In the genomic region with DNA sequence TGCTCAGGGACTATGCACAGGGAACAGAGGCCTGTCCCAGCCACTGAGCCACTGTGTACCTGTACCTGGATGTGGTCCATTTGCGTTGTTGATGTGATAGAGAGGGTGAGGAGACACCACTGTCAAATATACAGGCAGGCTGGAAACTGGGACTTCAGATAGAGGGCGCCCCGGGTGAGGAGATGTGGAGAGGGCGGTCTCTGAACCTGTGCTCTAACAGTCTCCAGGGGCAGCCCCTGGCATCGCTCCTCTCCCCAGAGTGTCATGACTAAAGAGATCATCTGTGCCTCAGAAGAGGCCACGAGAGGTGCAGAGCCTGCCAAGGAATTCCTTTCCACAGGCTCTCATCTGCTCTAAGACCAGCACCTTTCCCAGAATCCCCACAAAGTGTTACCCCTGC, we compare ENCODE assay signal across 25 mouse cellular contexts. TPM values are rescaled to one million over a fixed set of nuclear protein-coding genes. Genes with fewer than 3 reads are reported as not detected.
A peak's percentile ranks its signal among the peaks of the same experiment; 100 is the strongest.
DNase-seq lines count a peak whose midpoint lies in the region; ATAC-seq and TF ChIP-seq lines count a peak whose summit lies in the region.
"Had no signal": no experiment of that assay in that cellular context is flagged by ENCODE, and none has a peak within 500 bp of the region (broad histone marks: within the 10 kb centered on the region; RNA-seq: fewer than 3 reads in every experiment).

No protein-coding gene starts in this region.

- H3K27me3 ChIP-seq in lung, embryonic 14.5 days (ENCODE audit: insufficient read depth, low read length): no peaks in the 10 kb centered on the region

- DNase-seq in adrenal gland, postnatal 14 days: peak; percentile 19
- DNase-seq in adrenal gland, postnatal 4 days (ENCODE audit: low spot score in 2 of 2): no peak
- no peak for DNase-seq in lung, embryonic 14.5 days
- no peak for DNase-seq in lung, postnatal 10 days
- DNase-seq in B cell, adult 2 months: peak; percentile 49 to 51
- no peak for DNase-seq in kidney, postnatal 36 days
- DNase-seq: cerebellum, adult 8-10 months; gastrocnemius, postnatal 36 days; heart, postnatal 14 days; kidney, postnatal 14 days; lung, postnatal 36 days; thymus, postnatal 36 days had no signal

- H3K9ac ChIP-seq in lung, embryonic 14.5 days: no peak overlapping the region
- H3K9ac ChIP-seq: hindbrain, embryonic 15.5 days had no signal

- no peak overlapping the region for H3K4me2 ChIP-seq in lung, embryonic 14.5 days
- H3K4me2 ChIP-seq: hindbrain, embryonic 15.5 days had no signal

- H3K4me1 ChIP-seq in lung, embryonic 14.5 days (ENCODE audit: insufficient read depth): no peaks in the 10 kb centered on the region
- H3K4me1 ChIP-seq: hindbrain, embryonic 15.5 days had no signal

- TF ChIP-seq CTCF in lung, embryonic 14.5 days (IDR thresholded peaks at IDR 0.05; ENCODE audit: low read depth): 0 out of 2 replicates have a peak, but pooled peaks have one; percentile 10

- no peak overlapping the region for H3K4me3 ChIP-seq in lung, embryonic 14.5 days (ENCODE audit: low read depth, low read length)
- H3K4me3 ChIP-seq: forebrain, embryonic 10.5 days; heart, embryonic 10.5 days; hindbrain, embryonic 15.5 days had no signal

- WGBS in lung, embryonic 14.5 days: 49% methylated on average over 6 of the region's 6 CpGs

- ATAC-seq in lung, embryonic 14.5 days (ENCODE audit: insufficient read depth): no peak
- 0 out of 2 replicates have a peak, but pooled peaks have one; percentile 7 for ATAC-seq in granulocyte monocyte progenitor cell, adult 5-6 weeks (replicated peaks; ENCODE audit: poor library complexity, severe bottlenecking)
- no peak for ATAC-seq in erythroid progenitor cell, adult 5-6 weeks (replicated peaks; ENCODE audit: low FRiP score, poor library complexity, severe bottlenecking)
- ATAC-seq: intestine, postnatal 0 days had no signal

- H3K27ac ChIP-seq in lung, embryonic 14.5 days (ENCODE audit: low read depth): no peak overlapping the region
- H3K27ac ChIP-seq: forebrain, embryonic 10.5 days; heart, embryonic 10.5 days; hindbrain, embryonic 15.5 days; stomach, postnatal 0 days had no signal

- no peaks in the 10 kb centered on the region for H3K9me3 ChIP-seq in lung, embryonic 14.5 days (ENCODE audit: low read depth, low read length)
- H3K9me3 ChIP-seq: heart, embryonic 10.5 days; hindbrain, embryonic 15.5 days had no signal

- H3K36me3 ChIP-seq in lung, embryonic 14.5 days (ENCODE audit: insufficient read depth): no peaks in the 10 kb centered on the region
- H3K36me3 ChIP-seq: forebrain, embryonic 10.5 days; heart, embryonic 10.5 days; hindbrain, embryonic 15.5 days had no signal

RNA-seq across cellular contexts. Expression of a gene that starts 18.7 kb away (rescaled TPM):
- total RNA-seq in adrenal gland, postnatal 14 days (2021): not detected in 2 replicates
- total RNA-seq in adrenal gland, postnatal 4 days (2021): not detected
- polyA plus RNA-seq in lung, embryonic 14.5 days (2014; fragmentation: Nextera tagmentation; extraction: Ambion mirVana): not detected in 2 replicates
- not detected in 2 replicates for total RNA-seq in granulocyte monocyte progenitor cell, adult 5-6 weeks (2014; fragmentation: Nextera tagmentation)
- not detected in 2 replicates for total RNA-seq in granulocyte monocyte progenitor cell, adult 5-6 weeks (2017)
- not detected in 2 replicates for total RNA-seq in erythroid progenitor cell, adult 5-6 weeks (2015; ENCODE audit: low replicate concordance)
- total RNA-seq in erythroid progenitor cell, adult 5-6 weeks (2017; ENCODE audit: low replicate concordance): 0.51 TPM in 1 of 2 replicates, not detected in the other
- total RNA-seq: gastrocnemius, postnatal 36 days; heart, postnatal 14 days; layer of hippocampus, postnatal 10 days; left cerebral cortex, postnatal 10 days had no signal
- polyA plus RNA-seq: embryonic facial prominence, embryonic 14.5 days; forebrain, embryonic 10.5 days; heart, embryonic 10.5 days; hindbrain, embryonic 15.5 days; intestine, postnatal 0 days; liver, embryonic 16.5 days; small intestine, adult 2 months; stomach, postnatal 0 days had no signal

RNA-seq across cellular contexts. Expression of a gene that starts 38.2 kb away (rescaled TPM):
- 0.15 TPM in 1 of 2 replicates, not detected in the other for total RNA-seq in adrenal gland, postnatal 14 days (2021)
- total RNA-seq in adrenal gland, postnatal 4 days (2021): under 1 TPM in 1 of 2 experiments, not detected in 1; 0.28 TPM
- polyA plus RNA-seq in lung, embryonic 14.5 days (2014; fragmentation: Nextera tagmentation; extraction: Ambion mirVana): not detected in 2 replicates
- 0.75 TPM in 1 of 2 replicates, not detected in the other for total RNA-seq in granulocyte monocyte progenitor cell, adult 5-6 weeks (2014; fragmentation: Nextera tagmentation)
- 0.88 and 1.3 TPM in 2 replicates for total RNA-seq in granulocyte monocyte progenitor cell, adult 5-6 weeks (2017)
- total RNA-seq in erythroid progenitor cell, adult 5-6 weeks (2015; ENCODE audit: low replicate concordance): 0.42 and 5.4 TPM in 2 replicates
- total RNA-seq in erythroid progenitor cell, adult 5-6 weeks (2017; ENCODE audit: low replicate concordance): 2.1 and 3.0 TPM in 2 replicates
- total RNA-seq: gastrocnemius, postnatal 36 days; heart, postnatal 14 days; layer of hippocampus, postnatal 10 days; left cerebral cortex, postnatal 10 days had no signal
- polyA plus RNA-seq: embryonic facial prominence, embryonic 14.5 days; forebrain, embryonic 10.5 days; heart, embryonic 10.5 days; hindbrain, embryonic 15.5 days; intestine, postnatal 0 days; limb, embryonic 14.5 days; stomach, postnatal 0 days had no signal

RNA-seq across cellular contexts. Expression of a gene that starts 59.2 kb away (rescaled TPM):
- total RNA-seq in adrenal gland, postnatal 14 days (2021): 0.38 TPM in 1 of 2 replicates, not detected in the other
- under 1 TPM; 0.31 to 0.48 TPM for total RNA-seq in adrenal gland, postnatal 4 days (2021)
- polyA plus RNA-seq in lung, embryonic 14.5 days (2014; fragmentation: Nextera tagmentation; extraction: Ambion mirVana): not detected in 2 replicates
- total RNA-seq in granulocyte monocyte progenitor cell, adult 5-6 weeks (2014; fragmentation: Nextera tagmentation): 1.2 TPM in 1 of 2 replicates, not detected in the other
- total RNA-seq in granulocyte monocyte progenitor cell, adult 5-6 weeks (2017): 0.30 and 1.2 TPM in 2 replicates
- total RNA-seq in erythroid progenitor cell, adult 5-6 weeks (2015; ENCODE audit: low replicate concordance): 2.5 and 2.9 TPM in 2 replicates
- 3.5 and 5.9 TPM in 2 replicates for total RNA-seq in erythroid progenitor cell, adult 5-6 weeks (2017; ENCODE audit: low replicate concordance)
- total RNA-seq: gastrocnemius, postnatal 36 days; heart, postnatal 14 days; layer of hippocampus, postnatal 10 days; left cerebral cortex, postnatal 10 days had no signal
- polyA plus RNA-seq: forebrain, embryonic 10.5 days; heart, embryonic 10.5 days; hindbrain, embryonic 15.5 days; intestine, postnatal 0 days; stomach, postnatal 0 days had no signal

Comparison
In these comparisons a context has a peak if more than half of its experiments do, and no peak if none do; other contexts are left out.
1. DNase-seq: peak in adrenal gland, postnatal 14 days (single experiment) and B cell, adult 2 months (2 of 2); none in adrenal gland, postnatal 4 days (0 of 2), lung, embryonic 14.5 days (single experiment), lung, postnatal 10 days (single experiment) and kidney, postnatal 36 days (0 of 2).